Mouse (Mus musculus) cerebellum, adult (tissue): ENCODE measurements around the gene Dab2ip.
A peak's percentile ranks its signal among the peaks of the same experiment; 100 is the strongest.

Source experiments
- ATAC-seq: cut with Nextera tagmentation; 2 replicates; pipeline ENCODE4 v1.9.2; 2017; ENCODE audit warnings: mild to moderate bottlenecking, moderate library complexity, mixed read lengths; ENCODE audit not compliant: insufficient number of reproducible peaks, low FRiP score, low TSS enrichment

Dab2ip gene

GRCm38 (mm10) chr2:35640576-35640975 is 82.5 kb downstream of the Dab2ip start:
- no peak for ATAC-seq

DNA sequence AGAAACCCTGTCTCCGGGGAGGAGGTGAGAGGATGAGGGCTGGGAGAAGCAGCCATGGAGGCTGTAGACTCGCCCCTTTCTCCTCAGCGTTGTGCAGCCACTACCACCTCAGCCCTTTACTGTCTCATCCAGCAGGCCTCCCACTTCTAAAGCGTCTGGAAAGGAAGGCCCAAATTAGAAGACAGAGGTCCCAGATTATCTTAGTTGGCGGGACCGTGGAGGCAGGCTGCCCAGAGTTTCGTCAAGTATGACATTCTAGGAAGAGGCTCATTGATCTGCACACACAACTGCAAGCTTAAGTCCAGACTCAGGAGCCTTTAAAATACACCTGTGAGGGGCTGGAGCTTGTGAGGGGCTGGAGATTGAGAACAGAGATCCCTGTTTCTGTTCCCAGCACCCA is 84.2 kb downstream of the Dab2ip start:
- no peak for ATAC-seq

- ATAC-seq, result no peak
These were observed 88.5 kb downstream of the Dab2ip start for GRCm38 (mm10) chr2:35646553-35646952.

DNA sequence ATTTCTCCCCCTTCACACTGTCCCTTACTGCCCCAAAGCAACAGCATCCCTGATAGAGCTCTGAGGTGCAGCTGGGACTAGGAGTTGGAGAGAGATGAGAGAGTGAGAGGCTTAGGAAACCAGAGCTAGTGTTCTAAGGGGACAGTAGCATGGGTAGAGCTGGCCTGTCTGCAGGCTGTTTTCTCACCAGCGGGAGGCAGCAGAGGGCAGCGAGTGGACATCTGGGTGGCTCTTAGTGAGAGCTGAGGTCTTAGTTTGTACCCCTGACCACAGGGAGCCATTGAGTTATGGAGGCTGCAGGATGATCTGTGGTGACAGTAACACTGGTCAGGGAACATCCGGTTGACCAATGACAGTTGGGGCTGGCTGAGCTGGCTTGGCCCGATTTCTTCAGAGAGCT is 91.6 kb downstream of the Dab2ip start:
- peak; percentile 42; the same call in 1 of the 2 replicates for ATAC-seq

- no peak; the same call in 1 of the 2 replicates for ATAC-seq
These were observed 93.2 kb downstream of the Dab2ip start for GRCm38 (mm10) chr2:35651297-35651731.

- ATAC-seq, result no peak
These were observed 94.9 kb downstream of the Dab2ip start for GRCm38 (mm10) chr2:35652984-35653383.

GRCm38 (mm10) chr2:35654795-35655194 is 96.7 kb downstream of the Dab2ip start:
- ATAC-seq, result no peak

- ATAC-seq, result no peak
These were observed 97.9 kb downstream of the Dab2ip start for GRCm38 (mm10) chr2:35655996-35656395.

DNA sequence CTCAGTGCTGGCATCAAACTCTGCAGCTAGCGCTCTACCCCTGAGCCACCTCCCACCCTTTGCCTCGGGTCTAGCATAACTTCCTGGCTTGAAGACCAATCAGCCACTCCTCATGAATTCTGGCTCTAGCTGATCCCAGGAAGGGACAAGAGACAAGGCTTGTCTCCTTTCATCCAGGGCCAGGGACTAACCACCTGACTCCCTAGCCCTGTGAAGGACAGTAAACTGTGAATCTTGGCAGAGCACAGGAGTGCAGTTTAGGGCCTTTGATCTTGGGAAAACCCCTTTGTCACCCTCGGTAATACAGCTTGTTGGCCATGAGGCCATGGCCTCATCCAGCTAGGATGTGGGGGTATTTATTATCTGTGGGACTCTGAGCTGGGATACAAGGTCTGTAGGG is 100.2 kb downstream of the Dab2ip start:
- ATAC-seq, result no peak

DNA sequence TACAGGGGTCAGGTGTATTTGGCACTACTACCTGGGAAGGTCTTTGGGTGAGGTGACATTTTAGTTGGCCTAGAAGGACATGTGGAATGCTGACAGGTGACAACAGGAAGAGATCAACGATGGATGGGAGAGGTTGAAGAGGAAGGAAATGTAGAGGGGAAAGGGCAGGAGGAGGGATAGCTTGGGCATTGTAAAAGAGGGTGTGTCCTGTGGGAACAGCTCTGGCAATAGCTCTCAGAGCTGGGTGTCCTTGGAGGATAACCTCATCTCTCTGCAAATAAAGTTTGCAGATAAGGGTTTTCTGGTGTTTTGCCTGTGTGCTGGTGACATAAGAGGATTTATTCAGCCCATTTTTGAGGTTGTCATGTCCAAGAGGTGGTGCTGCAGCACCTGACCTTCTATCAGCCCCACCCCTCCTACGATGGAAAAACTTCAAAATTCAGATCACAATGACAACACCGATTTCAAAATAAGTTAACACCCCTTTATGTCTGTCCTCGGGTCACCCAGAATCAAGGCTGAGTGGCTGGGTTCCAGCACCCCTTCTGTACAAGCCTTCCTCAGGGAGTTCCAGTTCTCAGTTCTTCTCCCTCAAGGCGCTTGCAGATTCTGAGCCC is 101.6 kb downstream of the Dab2ip start:
- no peak for ATAC-seq

- ATAC-seq, result no peak
These were observed 102.9 kb downstream of the Dab2ip start for GRCm38 (mm10) chr2:35660953-35661374.

GRCm38 (mm10) chr2:35661454-35662000 is 103.5 kb downstream of the Dab2ip start:
- no peak for ATAC-seq

DNA sequence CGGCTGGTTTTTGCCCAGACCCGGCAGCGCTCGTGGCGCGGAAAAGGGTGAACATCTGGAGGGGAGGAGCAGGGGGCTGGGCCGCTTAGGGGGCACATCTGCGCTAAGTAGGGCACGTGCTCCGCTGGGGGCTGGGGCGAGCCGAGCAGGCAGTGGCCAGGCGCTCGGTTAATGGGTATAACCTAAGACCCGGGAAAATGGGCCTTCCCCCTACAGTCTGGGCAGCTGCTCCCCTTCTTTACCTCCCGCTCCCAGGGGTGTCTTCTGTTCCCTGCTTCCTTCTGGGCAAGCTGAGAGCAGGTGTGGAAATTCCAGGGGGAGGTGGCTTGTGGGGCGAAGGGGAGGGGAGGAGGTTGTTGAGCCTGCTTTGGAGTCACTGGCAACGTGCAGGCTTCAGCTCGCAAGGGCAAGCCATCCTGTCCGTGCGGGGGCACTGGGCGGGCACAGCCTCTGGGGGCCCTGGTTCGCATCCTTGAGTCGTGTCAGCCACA is 104.0 kb downstream of the Dab2ip start:
- ATAC-seq, result 0 out of 2 replicates have a peak, but pooled peaks have one; percentile 15

- ATAC-seq, result no peak
These were observed 104.9 kb downstream of the Dab2ip start for GRCm38 (mm10) chr2:35662738-35663550.

GRCm38 (mm10) chr2:35667746-35668145 is 109.7 kb downstream of the Dab2ip start:
- ATAC-seq, result no peak

DNA sequence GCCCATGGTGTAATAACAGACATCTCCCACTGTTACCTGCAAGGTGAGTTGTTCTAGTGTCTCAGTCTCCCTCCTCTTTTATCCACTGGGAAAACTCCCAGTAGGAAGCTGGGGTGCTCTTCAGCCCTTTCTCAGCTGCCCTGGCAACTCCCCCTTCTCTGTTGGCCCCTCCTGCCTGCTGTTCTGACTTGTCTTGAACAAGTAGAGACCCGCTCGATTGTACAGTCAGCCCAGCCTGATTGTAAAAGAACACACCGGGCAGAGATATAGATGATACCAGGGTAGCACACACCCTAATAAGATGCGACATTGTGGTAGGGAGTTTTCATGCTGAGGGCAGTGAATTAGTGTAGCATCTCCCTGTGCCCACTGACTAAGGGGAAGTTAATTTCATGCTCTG is 111.2 kb downstream of the Dab2ip start:
- no peak for ATAC-seq

GRCm38 (mm10) chr2:35669748-35670147 is 111.7 kb downstream of the Dab2ip start:
- ATAC-seq, result no peak

- ATAC-seq, result no peak
These were observed 112.2 kb downstream of the Dab2ip start for GRCm38 (mm10) chr2:35670300-35670699.

DNA sequence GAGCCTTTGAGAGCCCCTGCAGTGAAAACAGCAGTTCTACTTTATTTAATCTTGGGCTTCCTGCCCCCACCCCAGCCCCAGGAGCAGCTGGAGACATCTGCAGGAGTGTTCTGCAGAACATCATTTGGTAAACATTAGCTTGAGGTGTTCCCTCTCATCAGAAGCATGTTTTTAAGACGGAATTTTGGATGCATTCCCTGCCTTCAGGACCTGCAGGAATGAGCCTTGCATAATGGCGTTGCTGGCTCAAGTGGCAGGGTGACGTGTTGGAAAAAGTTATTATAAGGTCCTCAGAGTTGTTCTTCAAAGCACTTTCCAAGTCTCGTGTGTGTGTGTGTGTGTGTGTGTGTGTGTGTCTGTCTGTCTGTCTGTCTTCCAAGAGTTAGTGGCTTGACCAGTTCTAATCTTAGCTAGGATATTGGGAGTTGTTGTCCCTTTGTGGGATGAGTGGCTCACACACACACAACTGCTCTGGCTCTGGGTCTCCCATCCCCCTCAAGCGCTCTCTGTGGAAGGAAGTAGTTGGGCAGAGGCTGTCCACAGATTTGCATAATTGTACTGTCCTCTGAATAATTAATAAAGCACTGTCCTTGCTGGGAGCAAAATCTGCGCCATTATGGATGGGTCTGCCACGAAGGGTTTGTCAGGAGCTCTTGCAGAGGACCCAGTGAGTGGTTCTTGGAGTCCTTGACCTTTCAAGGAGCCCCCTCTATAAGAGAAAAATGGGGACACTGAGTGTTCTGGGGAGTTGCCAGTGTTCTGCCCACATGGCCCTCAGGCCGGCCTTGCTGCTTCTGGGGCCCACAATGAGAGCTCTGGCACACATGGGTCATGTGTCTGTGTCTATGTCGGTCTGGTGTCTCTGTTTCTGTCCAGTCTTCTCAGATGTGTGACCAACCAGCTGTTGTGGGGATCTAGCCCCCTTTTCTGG is 114.2 kb downstream of the Dab2ip start:
- no peak for ATAC-seq

DNA sequence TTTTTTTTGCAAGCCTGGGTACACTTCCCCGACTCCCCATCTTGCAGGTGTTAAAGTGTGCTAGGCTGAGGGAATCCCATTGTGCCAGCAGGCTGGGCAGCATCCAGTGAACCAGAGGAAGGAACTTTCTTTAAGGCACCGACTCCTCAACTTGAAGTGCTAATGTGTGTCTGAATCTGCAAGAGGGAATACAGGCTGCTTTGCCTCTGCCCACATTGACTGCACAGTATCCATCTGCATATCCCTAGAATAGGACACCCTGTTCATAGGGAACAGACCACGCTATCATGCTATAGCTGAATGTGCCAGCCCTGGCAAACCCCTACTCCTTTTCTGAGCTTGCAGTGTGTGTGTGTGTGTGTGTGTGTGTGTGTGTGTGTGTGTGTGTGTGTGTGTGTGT is 115.1 kb downstream of the Dab2ip start:
- ATAC-seq, result no peak
